Mouse (Mus musculus) thymus, postnatal 14 days (tissue): ENCODE results near the gene Pla2g15.
"Not testable (repeated sequence)": the region's sequence is repeated elsewhere in the genome, so short reads cannot be mapped to it uniquely, and the experiment has no call there.

Experiments used
- DNase-seq: peaks from one replicate; pipeline ENCODE4 v3.0.0; 2021

Pla2g15 gene

GRCm38 (mm10) chr8:106169934-106170480 is 19.8 kb downstream of the Pla2g15 start:
- no peak for DNase-seq

DNA sequence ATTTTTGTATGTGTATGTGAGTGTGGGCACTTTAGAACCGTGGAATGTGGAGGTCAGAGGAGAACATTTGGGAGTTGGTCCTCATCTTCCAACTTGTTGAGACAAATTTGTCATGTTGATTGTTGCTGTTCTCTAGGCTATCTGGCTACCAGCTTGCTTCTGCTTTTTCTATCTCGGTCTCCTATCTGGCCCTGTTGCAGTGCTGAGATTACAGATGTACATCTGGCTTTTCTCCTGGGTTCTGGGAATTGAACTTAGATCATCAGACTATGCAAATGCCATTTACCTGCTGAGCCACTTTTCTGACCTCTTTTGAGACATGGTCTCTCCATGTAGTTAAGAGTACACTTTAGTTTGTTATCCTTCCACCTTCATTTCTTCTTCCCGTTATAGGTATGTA is 23.4 kb downstream of the Pla2g15 start:
- no peak for DNase-seq

DNA sequence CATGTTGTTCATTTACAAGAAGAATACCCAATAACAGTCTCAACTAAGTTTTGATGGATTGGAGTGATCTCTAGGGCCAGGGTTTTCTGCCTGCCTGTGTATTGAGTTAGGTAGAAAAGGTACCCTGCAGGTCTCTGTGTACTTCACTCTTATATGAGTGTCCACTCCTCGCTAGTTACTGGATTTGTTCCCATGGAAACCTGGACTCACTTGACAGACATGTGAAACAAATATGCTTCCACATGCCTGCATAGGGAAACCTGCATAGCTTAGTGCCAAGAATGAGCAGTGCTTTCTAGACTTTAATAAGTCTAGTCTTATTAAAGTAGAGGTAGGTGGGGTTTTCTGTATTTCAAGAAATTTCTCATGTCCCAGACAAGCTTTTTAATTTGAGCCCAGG is 26.7 kb downstream of the Pla2g15 start:
- DNase-seq: no peak

DNA sequence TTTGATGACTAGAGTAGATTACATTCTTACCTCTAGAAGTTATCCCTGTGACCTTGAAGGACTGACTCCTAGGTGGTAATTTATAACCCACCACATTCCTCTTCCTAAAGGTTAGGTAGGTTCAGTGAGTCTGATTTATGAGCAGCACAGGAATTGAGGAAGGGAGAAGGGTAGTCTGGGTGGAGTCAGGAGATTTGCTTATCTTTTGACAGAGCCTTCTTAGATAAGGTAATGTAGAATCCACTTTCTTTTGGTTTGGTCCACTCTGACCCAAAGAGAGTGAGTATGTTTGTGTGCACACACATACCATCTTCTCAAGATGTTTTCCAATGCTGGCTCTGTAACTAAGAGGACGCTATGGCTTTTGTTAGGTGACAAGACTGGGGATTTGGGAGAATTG is 27.4 kb downstream of the Pla2g15 start:
- no peak for DNase-seq

- DNase-seq: no peak
These were observed 28.2 kb downstream of the Pla2g15 start for GRCm38 (mm10) chr8:106178428-106178827.

DNA sequence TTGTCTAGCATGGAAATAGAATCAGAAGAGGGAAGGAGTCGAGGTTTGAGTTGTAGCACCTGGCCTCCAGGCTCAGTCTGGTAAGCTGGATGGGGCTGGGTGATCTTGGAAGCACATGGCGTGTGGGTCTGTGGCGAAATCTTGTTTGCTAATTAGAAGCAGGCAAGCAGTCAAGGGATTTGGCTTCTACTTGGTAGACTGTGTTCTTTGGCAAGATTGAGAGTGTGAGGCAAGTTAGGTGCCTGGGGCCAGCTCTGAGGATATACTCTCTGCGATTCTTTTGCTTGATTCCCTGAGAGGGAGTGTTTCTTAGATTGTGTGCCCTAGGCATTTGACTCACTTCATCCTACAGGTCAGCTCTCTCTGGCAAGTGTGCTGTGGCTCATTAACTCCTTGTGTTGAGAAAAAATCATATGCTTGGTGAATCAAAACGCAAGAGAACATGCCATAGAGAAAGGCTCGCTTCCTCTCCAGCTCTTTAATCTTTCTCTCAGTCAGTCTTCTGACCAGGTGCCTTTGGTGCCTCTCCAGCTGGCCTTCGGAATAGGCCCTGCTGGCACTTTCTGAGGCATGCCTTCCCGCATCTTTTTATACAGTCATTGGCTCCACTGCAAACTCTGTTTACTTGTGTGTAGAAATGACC is 35.5 kb downstream of the Pla2g15 start:
- DNase-seq: no peak

DNA sequence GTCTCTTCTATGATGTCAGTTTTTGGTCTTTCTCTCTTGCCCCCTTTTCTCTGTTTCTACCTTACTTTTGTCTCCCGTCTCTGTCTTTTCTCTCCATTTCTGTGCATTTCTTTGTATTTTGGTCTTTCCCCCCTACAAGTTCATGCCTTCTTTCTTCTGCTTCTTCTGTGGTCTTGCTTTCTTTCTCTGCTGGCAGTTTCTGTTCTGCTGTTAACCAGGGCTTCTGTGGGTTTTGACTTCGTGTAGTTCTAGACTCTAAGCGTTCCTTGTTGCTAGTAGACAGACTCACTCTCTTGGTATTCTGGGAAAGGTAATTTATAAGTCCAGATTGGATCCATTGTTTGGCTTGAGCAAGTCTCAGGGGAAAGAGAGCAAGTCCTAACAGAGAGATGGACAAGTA is 36.2 kb downstream of the Pla2g15 start:
- DNase-seq: no peak

DNA sequence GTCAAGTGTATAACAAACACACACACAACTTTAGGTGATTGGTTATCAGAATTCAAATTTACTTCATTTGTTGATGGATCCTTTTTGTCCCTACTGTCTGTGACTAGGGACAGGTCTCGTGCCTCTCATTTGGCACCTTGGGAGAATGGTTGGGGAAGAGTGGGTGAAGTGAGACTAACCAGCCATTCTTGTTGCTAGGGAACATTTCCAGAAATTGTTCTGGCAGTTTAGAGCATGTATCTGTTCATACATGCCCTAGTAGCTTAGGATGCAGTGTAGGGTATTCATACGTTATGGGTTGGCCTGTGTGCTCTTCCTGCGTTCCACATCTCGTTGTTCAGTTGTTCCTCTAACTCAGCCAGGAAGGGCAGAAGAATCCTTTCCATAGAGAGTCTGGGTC is 39.0 kb downstream of the Pla2g15 start:
- DNase-seq: no peak

GRCm38 (mm10) chr8:106191639-106192038 is 41.4 kb downstream of the Pla2g15 start:
- no peak for DNase-seq

DNA sequence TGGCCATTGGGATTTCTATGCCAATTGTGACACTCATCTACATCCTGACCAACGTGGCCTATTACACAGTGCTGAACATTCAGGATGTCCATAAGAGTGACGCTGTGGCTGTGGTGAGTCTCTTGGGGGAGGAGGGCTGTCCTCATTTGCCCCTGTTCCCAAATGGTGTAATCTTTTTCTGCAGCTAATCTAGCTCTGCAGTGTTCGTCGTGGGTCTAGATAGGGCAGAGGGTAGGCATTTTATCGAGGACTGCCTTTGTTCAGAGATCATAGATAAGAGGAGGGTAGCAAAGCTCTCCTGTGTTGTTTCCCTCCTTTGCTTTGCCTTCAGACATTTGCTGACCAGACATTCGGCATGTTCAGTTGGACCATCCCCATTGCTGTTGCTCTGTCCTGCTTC is 43.0 kb downstream of the Pla2g15 start:
- DNase-seq: no peak

DNA sequence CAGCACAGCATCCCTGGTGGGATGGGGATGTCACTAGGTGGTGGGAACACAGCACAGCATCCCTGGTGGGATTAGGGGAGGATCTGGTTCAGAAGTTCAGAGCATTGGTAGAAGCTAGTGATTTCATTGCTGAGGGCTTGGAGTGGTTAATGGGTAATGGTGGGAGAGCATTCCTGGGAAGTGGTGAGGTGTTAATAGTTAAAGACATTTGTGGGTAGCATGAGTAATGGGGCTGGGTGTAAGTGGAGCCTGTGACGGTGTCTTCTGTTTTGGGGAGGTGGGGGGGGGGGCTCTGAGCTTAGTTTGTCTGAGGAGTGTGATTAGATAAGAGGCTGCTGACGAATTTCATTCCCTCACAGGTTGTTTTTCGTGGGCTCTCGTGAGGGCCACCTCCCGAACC is 43.9 kb downstream of the Pla2g15 start:
- no peak for DNase-seq

GRCm38 (mm10) chr8:106198741-106199140 is 48.5 kb downstream of the Pla2g15 start:
- DNase-seq: peak; percentile 54

DNA sequence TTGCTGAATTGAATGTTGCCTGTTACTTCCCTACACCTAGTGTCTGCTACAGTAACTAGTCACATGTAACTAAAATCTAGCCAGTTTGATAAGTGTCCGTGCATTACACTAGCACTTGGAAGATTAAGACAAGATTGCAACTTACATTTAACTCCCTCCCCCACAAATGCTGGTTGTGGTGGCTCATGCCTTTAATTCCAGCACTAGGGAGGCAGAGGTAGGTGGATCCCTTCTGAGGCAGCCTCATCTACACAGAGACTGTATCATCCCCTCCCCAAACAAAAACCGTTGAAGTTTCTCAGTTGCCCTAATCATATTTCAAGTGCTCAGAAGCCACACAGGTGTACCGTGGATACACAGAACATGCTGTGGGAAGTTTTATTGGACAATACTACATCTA is 49.4 kb downstream of the Pla2g15 start:
- DNase-seq: not testable (repeated sequence)

GRCm38 (mm10) chr8:106210035-106210731 is 60.0 kb downstream of the Pla2g15 start:
- DNase-seq: no peak

DNA sequence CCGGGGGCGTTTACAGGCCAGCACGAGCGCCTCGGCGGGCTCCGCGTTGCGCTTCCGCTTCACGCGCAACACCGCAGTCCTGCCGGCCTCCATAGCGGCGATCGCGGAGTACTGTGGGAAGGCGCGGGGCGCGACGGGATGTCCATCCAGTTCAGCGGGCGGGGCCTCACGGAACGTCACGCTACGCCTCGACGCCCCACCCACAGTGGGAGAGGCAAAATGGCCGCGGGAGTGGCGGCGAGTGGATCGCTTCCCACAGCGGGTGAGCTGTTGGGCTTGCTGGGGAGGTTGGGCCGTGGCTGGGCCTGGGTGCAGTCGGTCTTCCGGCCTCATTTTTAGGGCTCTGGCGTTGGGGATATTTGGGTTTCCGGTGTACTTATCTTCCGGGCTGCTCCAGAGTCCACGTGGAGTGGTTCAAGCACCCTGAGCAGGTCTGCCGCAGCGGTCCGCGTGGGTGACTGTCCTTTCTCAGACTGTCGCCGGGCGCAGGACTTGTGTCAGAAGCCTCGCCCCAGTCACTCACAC is 60.7 kb downstream of the Pla2g15 start, which contains the start of the genes Slc7a6os and Prmt7:
Gene Slc7a6os, minus strand, starts transcription at position 115 of the 525 bp plus-strand sequence.
Gene Prmt7, plus strand, starts transcription at position 116 of the 525 bp plus-strand sequence.
- peak; percentile 95 for DNase-seq

DNA sequence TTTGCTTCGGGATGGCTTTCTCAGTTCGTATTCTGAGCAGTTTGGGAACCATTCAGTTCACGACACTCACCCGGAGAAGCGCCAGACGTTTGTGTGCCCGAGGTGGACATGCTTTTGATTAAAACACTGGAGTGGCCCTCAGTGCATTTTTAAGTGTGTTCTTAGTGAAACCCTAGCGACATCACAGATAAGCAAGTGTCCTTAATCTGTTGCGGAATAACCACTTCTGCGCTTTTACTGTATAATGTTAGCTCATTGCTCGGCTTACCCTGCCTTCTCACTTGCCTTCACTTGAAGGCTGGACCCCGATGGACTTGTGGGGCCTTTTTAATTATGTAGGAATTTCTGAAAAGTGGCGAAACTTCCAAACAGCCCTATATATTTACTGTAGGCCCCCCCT is 61.2 kb downstream of the Pla2g15 start:
- no peak for DNase-seq

- no peak for DNase-seq
These were observed 63.8 kb downstream of the Pla2g15 start for GRCm38 (mm10) chr8:106213959-106214358.
